13 mouse cellular contexts compared by ENCODE assay signal in the genomic region with DNA sequence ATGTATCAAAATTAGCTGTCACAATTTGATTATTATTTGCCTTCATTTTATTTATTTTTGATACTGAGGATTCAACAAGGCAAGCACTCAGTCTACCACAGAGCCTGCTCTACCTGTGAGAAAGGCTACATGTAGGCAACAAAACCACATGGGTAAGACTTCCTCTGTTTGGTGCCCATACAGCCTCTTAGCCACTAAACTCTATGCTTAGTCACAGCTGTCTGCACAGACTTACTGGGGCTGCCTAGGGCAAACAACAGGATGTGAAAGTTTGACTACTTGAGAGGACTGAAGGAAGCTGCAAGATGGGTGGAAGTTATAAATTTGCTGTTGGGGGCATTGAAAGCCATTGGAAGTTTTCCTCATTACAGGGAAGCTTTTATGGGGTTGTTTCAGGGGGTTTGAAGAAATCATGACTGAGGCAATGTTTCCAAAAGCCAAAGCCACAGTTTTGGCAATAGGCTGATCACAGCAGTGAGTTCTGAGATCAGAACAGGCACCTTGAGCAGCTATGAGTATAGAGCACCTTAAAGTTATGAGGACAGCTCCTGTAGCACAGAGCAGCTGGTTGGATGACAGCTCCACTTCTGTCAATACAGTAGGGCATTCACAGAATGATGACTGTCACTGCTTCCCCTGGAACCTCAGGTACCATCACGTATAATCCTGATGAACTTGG. TPM values are rescaled to one million over a fixed set of nuclear protein-coding genes. Genes with fewer than 3 reads are reported as not detected.
A peak's percentile ranks its signal among the peaks of the same experiment; 100 is the strongest.
DNase-seq lines count a peak whose midpoint lies in the region; ATAC-seq lines count a peak whose summit lies in the region.
"Had no signal": no experiment of that assay in that cellular context is flagged by ENCODE, and none has a peak within 500 bp of the region (broad histone marks: within the 10 kb centered on the region; RNA-seq: fewer than 3 reads in every experiment).

No protein-coding gene starts in this region.

- no peak overlapping the region for H3K4me2 ChIP-seq in hindbrain, embryonic 16.5 days (ENCODE audit: low read length)
- H3K4me2 ChIP-seq: forebrain, embryonic 15.5 days; limb, embryonic 15.5 days; lung, embryonic 14.5 days had no signal

- no peak overlapping the region for H3K9ac ChIP-seq in hindbrain, embryonic 16.5 days (ENCODE audit: low read depth, low read length)
- H3K9ac ChIP-seq: forebrain, embryonic 15.5 days; limb, embryonic 15.5 days; lung, embryonic 14.5 days had no signal

- 96% methylated on average over 1 of the region's 1 CpGs for WGBS in hindbrain, embryonic 16.5 days

- no peaks in the 10 kb centered on the region for H3K4me1 ChIP-seq in hindbrain, embryonic 16.5 days (ENCODE audit: control insufficient read depth, insufficient read depth, low read depth, low read length)
- H3K4me1 ChIP-seq: forebrain, embryonic 15.5 days; limb, embryonic 15.5 days had no signal

- no peak overlapping the region for H3K27ac ChIP-seq in hindbrain, embryonic 16.5 days (ENCODE audit: low read depth, low read length)
- H3K27ac ChIP-seq: forebrain, embryonic 15.5 days; limb, embryonic 15.5 days had no signal

- no peak overlapping the region for H3K4me3 ChIP-seq in hindbrain, embryonic 16.5 days (ENCODE audit: low read length)
- H3K4me3 ChIP-seq: forebrain, embryonic 15.5 days; limb, embryonic 15.5 days had no signal

- DNase-seq in spleen, postnatal 36 days (ENCODE audit: low spot score in 2 of 2), result peak; percentile 59 to 61
- no peak for DNase-seq in spleen, postnatal 4 days (ENCODE audit: low spot score in 2 of 2)
- DNase-seq in skeletal muscle tissue, adult 2 months (ENCODE audit: low read depth, low spot score), result peak; percentile 8
- DNase-seq in embryo, embryonic 10.5 days (ENCODE audit: low spot score), result no peak
- no peak for DNase-seq in urinary bladder, postnatal 4 days (ENCODE audit: low spot score in 2 of 2)
- DNase-seq: cerebellum, adult 2 months; heart, postnatal 36 days; lung, embryonic 14.5 days had no signal

- no peaks in the 10 kb centered on the region for H3K27me3 ChIP-seq in hindbrain, embryonic 16.5 days (replicated peaks; ENCODE audit: control insufficient read depth, insufficient read depth, low read length)
- H3K27me3 ChIP-seq: forebrain, embryonic 15.5 days; limb, embryonic 15.5 days had no signal

- no peaks in the 10 kb centered on the region for H3K9me3 ChIP-seq in hindbrain, embryonic 16.5 days (ENCODE audit: control insufficient read depth, low read length)
- H3K9me3 ChIP-seq: forebrain, embryonic 15.5 days; limb, embryonic 15.5 days had no signal

- peak; percentile 95 for ATAC-seq in CD4-positive, CD25-positive, alpha-beta regulatory T cell, adult 4 months
- ATAC-seq in hematopoietic stem cell, adult 5-6 weeks (replicated peaks in 1 of 2; ENCODE audit: insufficient read depth in 1 of 2, low FRiP score in 2 of 2, low TSS enrichment in 1 of 2, low read depth in 1 of 2, poor library complexity in 2 of 2, severe bottlenecking in 2 of 2), result peak; percentile 99 to 100
- no peak for ATAC-seq in hindbrain, embryonic 16.5 days
- ATAC-seq: forebrain, embryonic 15.5 days had no signal

- H3K36me3 ChIP-seq in hindbrain, embryonic 16.5 days (ENCODE audit: control insufficient read depth, insufficient read depth, low read length), result no peaks in the 10 kb centered on the region
- H3K36me3 ChIP-seq: forebrain, embryonic 15.5 days; limb, embryonic 15.5 days had no signal

RNA-seq across cellular contexts. Expression of a gene that starts 11.5 kb away (rescaled TPM):
- polyA plus RNA-seq in CD4-positive, CD25-positive, alpha-beta regulatory T cell, adult 4 months (2017; shearing (Covaris generic)), result under 1 TPM; 0.11 to 0.30 TPM
- total RNA-seq in hematopoietic stem cell, adult 5-6 weeks (2017), result 25.9 and 33.5 TPM in 2 replicates
- 4.2 and 4.8 TPM in 2 replicates for polyA plus RNA-seq in hindbrain, embryonic 16.5 days (2015; fragmentation: Nextera tagmentation; extraction: Ambion mirVana)

Comparison
In these comparisons a context has a peak if more than half of its experiments do, and no peak if none do; other contexts are left out.
1. DNase-seq: peak in spleen, postnatal 36 days (2 of 2) and skeletal muscle tissue, adult 2 months (single experiment); none in spleen, postnatal 4 days (0 of 2), embryo, embryonic 10.5 days (single experiment) and urinary bladder, postnatal 4 days (0 of 2).